Mouse (Mus musculus) liver, embryonic 13.5 days (tissue): ENCODE results near the gene Prdm16. TPM values are rescaled to one million over a fixed set of nuclear protein-coding genes. Genes with fewer than 3 reads are reported as not detected.

Experiments
- ATAC-seq: fragments of 200-750 bp; cut with Nextera tagmentation; 2 replicates; pipeline ENCODE4 v1.8.0; 2017; ENCODE audit warnings: low read depth, mild to moderate bottlenecking, moderate number of reproducible peaks, moderate library complexity
- DNase-seq: peaks from one replicate; pipeline ENCODE4 v3.0.0; 2022
- H3K27ac ChIP-seq: fragments of 300-500 bp; sonication (generic); 2 replicates; pipeline ENCODE4 v1.5.1; 2015; ENCODE audit warnings: moderate library complexity, mild to moderate bottlenecking, inconsistent platforms
- H3K27me3 ChIP-seq: fragments of 300-500 bp; sonication (generic); 2 replicates; pipeline ENCODE4 v1.6.1; 2015; ENCODE audit warnings: mild to moderate bottlenecking, inconsistent platforms
- H3K36me3 ChIP-seq: fragments of 300-500 bp; sonication (generic); 2 replicates; pipeline ENCODE4 v1.6.1; 2015; ENCODE audit warnings: mild to moderate bottlenecking, inconsistent platforms
- H3K4me1 ChIP-seq: fragments of 300-500 bp; sonication (generic); replicated peaks from 2 replicates; pipeline ENCODE4 v1.6.1; 2015; ENCODE audit warnings: inconsistent platforms
- H3K4me2 ChIP-seq: fragments of 300-500 bp; sonication (generic); 2 replicates; pipeline ENCODE4 v1.6.1; 2015; ENCODE audit warnings: inconsistent platforms, mild to moderate bottlenecking, moderate library complexity
- H3K4me3 ChIP-seq: fragments of 300-500 bp; sonication (generic); replicated peaks from 2 replicates; pipeline ENCODE4 v1.5.1; 2015; ENCODE audit warnings: mild to moderate bottlenecking, inconsistent platforms
- H3K9ac ChIP-seq: fragments of 300-500 bp; sonication (generic); 2 replicates; pipeline ENCODE4 v1.6.1; 2015; ENCODE audit warnings: mild to moderate bottlenecking, inconsistent platforms
- H3K9me3 ChIP-seq: fragments of 300-500 bp; sonication (generic); replicated peaks from 2 replicates; pipeline ENCODE4 v1.6.1; 2016; ENCODE audit warnings: inconsistent platforms
- WGBS: fragments of 180-500 bp; shearing (Covaris S2); methylation state at CpG from one replicate; pipeline ENCODE4 v1.1.7; 2015; ENCODE audit not compliant: insufficient replicate concordance; 5-methylcytosine and 5-hydroxymethylcytosine counted together
- polyA plus RNA-seq: library from polyadenylated mRNA; unstranded; fragments of >200 nt; fragmentation: Nextera tagmentation; extraction: Ambion mirVana; gene quantifications from 2 replicates; pipeline ENCODE4 v1.2.1, GENCODE M21; 2015

The Prdm16 gene
- polyA plus RNA-seq, 1 experiment from 2014 or later = 1.8 TPM

DNA sequence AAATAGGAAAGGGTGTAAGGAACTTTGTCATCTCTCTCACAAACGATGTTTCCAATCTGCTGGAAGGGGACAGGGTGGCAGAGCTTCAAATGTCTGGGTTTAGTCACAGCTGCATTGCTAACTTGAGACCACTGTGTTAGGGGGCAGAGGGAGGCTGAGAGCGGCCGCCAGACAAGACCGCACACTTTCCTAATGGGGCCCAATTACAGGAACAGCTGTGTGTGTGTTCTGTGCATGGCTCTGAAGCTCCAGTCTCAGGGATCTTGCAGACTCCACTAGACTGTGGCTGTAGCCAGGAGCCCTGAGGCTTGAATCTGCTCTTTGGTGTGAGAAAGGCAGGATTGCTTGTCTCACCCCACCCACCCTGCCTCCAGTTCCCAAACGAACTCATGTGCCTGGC, 148.6 kb downstream of the Prdm16 start:
- Histone ChIP-seq H3K9me3 (no peaks in the 10 kb centered on the region), H3K27me3 (no peaks in the 10 kb centered on the region), H3K4me1 (0 out of 2 replicates have a peak, but pooled peaks cover 6% of the 10 kb centered on the region), H3K4me3 (no peak overlapping the region), H3K4me2 (no peak overlapping the region), H3K36me3 (no peaks in the 10 kb centered on the region), H3K27ac (no peak overlapping the region), H3K9ac (no peak overlapping the region)
- 51% methylated on average over 5 of the region's 5 CpGs for WGBS
- DNase-seq = no peak
- no peak for ATAC-seq

DNA sequence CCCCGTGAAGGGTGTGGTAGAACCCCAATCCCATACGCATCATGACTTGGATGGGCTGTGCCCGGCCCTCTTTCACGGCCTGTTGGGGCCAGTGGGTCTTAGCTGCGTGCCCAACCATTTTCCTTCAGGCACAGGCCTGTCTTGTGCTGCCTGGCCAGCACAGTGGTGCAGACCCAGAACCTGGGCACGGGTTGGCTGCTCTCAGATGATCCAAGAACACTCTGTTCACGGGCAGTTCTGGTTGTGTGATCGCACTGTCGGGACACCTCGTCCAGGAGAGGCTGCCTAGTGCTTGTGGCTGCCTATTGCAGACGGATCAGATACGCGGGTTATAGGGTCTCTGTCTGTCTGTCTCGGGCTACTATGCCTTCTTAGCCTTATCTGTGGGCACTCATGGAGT, 154.0 kb downstream of the Prdm16 start:
- Histone ChIP-seq H3K4me3 (no peak overlapping the region), H3K27ac (no peak overlapping the region), H3K4me1 (peaks cover 6% of the 10 kb centered on the region; the same call in 1 of the 2 replicates), H3K4me2 (no peak overlapping the region), H3K9ac (no peak overlapping the region), H3K36me3 (no peaks in the 10 kb centered on the region), H3K9me3 (no peaks in the 10 kb centered on the region), H3K27me3 (no peaks in the 10 kb centered on the region)
- 62% methylated on average over 14 of the region's 14 CpGs for WGBS
- no peak for DNase-seq
- no peak for ATAC-seq

DNA sequence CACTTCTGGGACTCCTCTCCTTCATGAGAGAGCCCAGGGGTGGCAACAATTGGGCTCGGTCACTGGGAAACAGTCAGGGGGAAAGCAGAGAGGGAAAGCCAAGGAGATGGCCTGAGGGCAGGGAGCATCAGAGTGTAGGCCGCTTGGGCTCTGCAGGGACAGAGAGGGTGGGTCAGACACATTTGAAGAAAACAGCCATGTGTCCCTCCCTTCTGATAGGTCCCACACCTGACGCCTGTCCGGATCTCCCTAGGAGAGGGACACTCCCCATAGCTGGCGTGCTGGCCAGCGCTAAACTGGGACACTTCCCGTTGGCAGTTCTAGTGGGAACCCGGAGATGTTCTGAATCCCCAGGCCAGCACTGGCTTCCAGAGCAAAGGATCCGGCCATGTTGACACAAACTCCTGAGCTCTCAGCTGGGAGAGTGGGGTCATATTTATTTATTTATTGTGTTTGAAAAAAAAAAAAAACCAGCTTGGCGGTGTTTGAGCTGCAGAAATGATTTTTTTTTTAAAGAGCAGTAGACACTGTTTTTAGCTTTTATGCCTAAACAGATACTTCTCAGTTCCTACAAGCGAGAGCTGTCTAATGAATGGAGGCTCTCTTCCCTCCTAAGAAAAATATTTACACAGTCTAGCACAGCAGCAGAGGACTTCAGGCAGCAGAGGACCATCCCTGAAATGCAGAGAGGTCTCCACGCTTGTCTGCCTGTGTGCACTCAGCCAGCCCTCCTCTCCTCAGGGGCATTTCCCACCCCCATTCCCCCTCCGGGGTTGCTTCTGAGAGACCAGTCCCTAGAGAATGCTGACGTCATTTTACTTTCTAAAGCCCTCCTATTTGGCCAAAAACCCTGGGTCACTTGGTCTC, 154.7 kb downstream of the Prdm16 start:
- WGBS = 49% methylated on average over 14 of the region's 14 CpGs
- DNase-seq (no peak), ATAC-seq (peak; percentile 17; the same call in 1 of the 2 replicates)
- Histone ChIP-seq H3K4me3 (no peak overlapping the region), H3K4me1 (peaks cover 6% of the 10 kb centered on the region; the same call in 1 of the 2 replicates), H3K9ac (no peak overlapping the region), H3K36me3 (no peaks in the 10 kb centered on the region), H3K27ac (no peak overlapping the region), H3K27me3 (no peaks in the 10 kb centered on the region), H3K4me2 (no peak overlapping the region), H3K9me3 (no peaks in the 10 kb centered on the region)

DNA sequence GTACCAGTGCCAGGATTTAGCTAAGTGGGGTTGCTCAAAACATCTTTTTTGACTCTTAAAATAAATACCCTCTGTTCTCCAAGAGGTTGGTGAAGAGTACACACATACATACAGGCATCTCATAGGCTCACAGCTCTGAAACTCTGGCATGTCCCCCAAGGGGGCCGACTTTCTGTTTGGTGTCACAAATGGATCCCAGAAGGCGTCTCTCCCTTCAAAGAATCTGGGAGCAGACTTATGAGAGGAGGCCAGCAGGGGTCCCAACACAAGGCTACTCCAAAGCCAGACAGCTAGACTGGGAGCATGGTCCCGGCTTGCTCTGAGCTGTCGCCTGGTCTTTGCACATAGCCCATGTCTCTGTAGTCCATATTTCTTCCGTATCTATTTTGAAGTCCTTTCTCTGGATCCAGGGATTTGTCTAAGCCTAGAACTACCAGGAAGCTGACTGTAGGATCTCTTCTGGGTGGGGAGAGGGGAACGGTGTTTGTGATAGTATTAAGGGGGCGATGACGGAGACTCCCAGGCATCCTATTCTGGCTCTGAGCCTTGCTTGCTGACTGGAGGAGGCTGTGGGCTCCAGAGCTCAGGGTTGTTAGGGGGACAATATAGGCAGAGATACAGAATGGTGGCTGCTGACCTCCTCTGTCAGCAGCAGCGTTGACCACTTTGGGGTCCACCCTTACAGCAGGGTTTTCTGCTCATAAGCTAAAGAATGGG, 156.0 kb downstream of the Prdm16 start:
- Histone ChIP-seq H3K27ac (no peak overlapping the region), H3K4me1 (peaks cover 6% of the 10 kb centered on the region; the same call in 1 of the 2 replicates), H3K27me3 (no peaks in the 10 kb centered on the region), H3K9me3 (no peaks in the 10 kb centered on the region), H3K4me2 (no peak overlapping the region), H3K36me3 (no peaks in the 10 kb centered on the region), H3K9ac (no peak overlapping the region), H3K4me3 (no peak overlapping the region)
- DNase-seq (no peak), ATAC-seq (no peak)
- 64% methylated on average over 9 of the region's 9 CpGs for WGBS

DNA sequence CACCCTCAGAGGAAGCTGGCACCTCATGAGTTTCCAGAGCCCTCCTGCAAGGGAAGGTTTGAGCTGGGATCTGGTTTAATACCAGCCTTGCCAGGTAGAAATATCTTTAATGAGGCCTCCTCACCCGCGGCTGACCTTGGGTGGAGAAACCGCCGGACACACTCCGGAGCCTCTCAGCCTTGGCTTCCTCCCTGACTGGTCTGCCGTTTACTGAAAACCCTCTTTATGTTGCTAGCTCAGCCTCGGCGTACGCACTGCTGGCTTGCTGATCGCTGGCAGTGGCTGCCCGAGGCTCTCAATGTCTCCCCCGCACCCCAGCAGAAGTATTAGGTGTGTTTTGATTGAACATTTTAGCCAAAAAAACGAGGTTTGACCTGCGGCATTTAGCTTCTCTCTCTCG, 156.5 kb downstream of the Prdm16 start:
- H3K4me1 ChIP-seq = peaks cover 6% of the 10 kb centered on the region; the same call in 1 of the 2 replicates
- H3K36me3 ChIP-seq = no peaks in the 10 kb centered on the region
- no peaks in the 10 kb centered on the region for H3K27me3 ChIP-seq
- no peak for ATAC-seq
- no peaks in the 10 kb centered on the region for H3K9me3 ChIP-seq
- no peak overlapping the region for H3K27ac ChIP-seq
- no peak overlapping the region for H3K4me3 ChIP-seq
- DNase-seq = no peak
- no peak overlapping the region for H3K9ac ChIP-seq
- no peak overlapping the region for H3K4me2 ChIP-seq
- 63% methylated on average over 15 of the region's 15 CpGs for WGBS

DNA sequence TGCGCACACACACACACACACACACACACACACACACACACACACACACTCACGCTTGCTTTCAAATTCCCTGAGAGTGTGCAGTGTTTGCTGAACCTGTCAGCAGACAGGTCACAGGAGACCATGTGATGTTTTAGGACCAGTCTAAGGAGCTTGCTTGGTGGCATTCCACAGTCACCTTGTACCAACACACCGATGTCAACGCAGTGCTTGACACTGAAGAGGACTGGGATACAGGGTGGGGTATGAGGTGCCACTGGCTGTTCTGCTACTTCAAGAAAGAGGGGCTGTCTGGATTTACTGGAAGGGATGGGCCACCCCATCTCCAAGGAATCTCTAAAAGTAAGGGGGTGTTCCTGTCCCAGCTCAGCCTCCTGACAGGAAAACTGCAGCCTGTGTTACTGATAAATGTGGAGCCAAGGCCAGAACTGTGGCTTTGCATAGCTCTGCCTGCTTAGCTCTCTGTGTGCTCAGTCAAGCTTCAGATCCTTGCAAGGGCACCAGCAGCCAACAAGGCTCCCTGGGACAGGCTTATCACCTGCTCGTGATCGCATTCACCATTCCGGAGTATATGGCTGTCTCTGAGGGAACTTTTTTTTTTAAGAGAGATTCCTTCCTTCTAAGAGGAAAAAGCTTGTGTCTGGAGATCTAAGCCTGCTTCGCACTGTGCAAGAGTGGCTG, 157.6 kb downstream of the Prdm16 start:
- Histone ChIP-seq H3K36me3 (no peaks in the 10 kb centered on the region), H3K4me3 (no peak overlapping the region), H3K27ac (no peak overlapping the region), H3K9ac (no peak overlapping the region), H3K27me3 (peaks cover 4% of the 10 kb centered on the region; the same call in 1 of the 2 replicates), H3K9me3 (no peaks in the 10 kb centered on the region), H3K4me2 (no peak overlapping the region), H3K4me1 (peaks cover 6% of the 10 kb centered on the region; the same call in 1 of the 2 replicates)
- ATAC-seq (no peak), DNase-seq (no peak)
- WGBS = 70% methylated on average over 8 of the region's 8 CpGs

DNA sequence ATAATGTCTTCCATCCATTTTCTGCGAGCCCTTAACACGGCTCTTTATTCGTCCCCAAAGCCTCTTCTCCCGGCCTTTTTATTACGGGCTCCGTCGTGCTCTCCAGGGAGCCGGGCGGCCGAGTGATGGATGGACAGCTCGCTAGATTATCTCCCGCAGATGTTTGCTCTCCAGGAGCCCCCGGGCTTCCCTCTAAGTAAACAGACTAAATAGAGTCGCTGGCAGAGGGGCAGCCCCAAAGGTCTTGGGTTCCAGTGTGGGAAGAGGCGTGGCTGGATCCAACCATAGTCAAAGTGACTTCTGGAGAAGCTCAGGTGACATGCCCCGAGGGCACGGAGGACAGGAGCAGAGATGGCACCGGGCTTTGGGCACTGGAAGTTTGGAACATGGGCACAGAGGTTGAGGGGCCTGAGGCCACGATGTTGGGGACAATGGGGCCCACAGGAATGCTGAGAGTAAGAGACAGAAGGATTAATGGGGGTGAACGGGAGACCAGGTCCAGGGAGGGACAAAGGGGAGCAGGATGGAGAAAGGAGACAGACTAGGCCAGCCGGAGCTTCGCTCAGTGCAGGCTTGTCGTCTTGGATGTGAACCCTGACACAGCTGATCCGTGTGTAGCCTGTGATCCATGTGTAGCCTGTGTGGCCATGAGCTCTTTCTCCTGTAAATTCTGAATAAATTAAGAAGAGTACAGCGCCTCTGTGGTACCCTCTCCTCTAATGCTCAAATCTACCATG, 162.9 kb downstream of the Prdm16 start:
- H3K9ac ChIP-seq = no peak overlapping the region
- H3K9me3 ChIP-seq = no peaks in the 10 kb centered on the region
- ATAC-seq (no peak), DNase-seq (no peak)
- no peak overlapping the region for H3K4me2 ChIP-seq
- no peak overlapping the region for H3K27ac ChIP-seq
- 38% methylated on average over 25 of the region's 25 CpGs for WGBS
- H3K36me3 ChIP-seq = no peaks in the 10 kb centered on the region
- peaks cover 19% of the 10 kb centered on the region for H3K4me1 ChIP-seq
- H3K27me3 ChIP-seq = peaks cover 11% of the 10 kb centered on the region
- H3K4me3 ChIP-seq = no peak overlapping the region

DNA sequence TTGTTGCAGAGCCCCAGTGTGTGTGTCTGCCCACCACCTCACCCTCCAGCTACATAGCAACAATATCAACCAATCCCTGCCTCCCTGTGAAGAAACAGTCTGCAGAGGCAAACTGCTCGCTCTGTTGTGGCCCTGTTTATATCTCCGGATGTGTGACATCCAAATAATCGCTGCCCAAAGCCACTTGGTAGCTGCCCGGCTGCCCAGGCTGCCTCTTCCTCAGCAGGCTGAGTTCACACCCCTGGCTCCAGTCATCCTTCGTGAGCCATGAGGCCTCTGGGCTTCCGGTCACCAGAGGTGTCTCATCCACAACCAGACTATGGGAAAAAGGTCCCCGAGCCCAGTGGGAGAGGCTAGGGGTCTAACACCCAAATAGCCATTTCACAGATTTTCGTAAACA, 164.1 kb downstream of the Prdm16 start:
- Histone ChIP-seq H3K9me3 (no peaks in the 10 kb centered on the region), H3K4me2 (no peak overlapping the region), H3K4me1 (peaks cover 19% of the 10 kb centered on the region), H3K9ac (no peak overlapping the region), H3K36me3 (no peaks in the 10 kb centered on the region), H3K27ac (no peak overlapping the region), H3K27me3 (peaks cover 11% of the 10 kb centered on the region), H3K4me3 (no peak overlapping the region)
- ATAC-seq (no peak), DNase-seq (no peak)
- 38% methylated on average over 8 of the region's 8 CpGs for WGBS

DNA sequence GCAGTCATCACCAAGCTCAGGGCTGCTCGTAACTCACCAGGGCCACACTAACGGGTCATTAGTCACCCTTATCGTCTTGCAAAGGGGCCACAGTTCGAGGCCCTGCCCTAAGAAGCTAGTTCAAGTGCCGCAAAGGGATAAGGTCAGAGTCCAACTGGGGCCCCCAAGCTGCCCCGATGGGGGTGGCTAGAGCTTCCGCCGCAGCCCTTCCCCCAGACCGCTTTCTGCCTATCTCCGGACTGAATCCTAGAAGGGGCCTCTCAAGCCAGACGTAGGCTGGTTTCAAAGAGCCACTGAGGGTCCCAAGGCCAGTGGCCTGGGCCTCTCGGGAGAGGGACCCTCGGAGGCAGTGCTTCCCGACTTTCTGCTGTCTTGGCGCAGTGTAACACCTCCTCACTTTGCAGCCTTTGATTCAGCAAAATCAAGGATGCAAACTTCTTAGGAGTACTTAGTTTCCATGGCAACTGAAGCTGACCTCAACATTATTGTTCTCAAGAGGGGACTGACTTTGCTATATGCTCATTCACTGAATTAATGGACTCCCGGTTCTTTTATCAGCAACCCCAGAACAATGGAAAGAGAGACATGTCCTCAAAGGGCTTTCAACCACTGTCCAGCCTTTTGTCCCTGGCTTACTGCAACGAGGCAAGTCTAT, 165.1 kb downstream of the Prdm16 start:
- Histone ChIP-seq H3K4me2 (no peak overlapping the region), H3K4me1 (peaks cover 19% of the 10 kb centered on the region), H3K9ac (no peak overlapping the region), H3K9me3 (no peaks in the 10 kb centered on the region), H3K27ac (no peak overlapping the region), H3K4me3 (no peak overlapping the region), H3K27me3 (peaks cover 11% of the 10 kb centered on the region), H3K36me3 (no peaks in the 10 kb centered on the region)
- 14% methylated on average over 17 of the region's 17 CpGs for WGBS
- ATAC-seq (no peak), DNase-seq (no peak)

DNA sequence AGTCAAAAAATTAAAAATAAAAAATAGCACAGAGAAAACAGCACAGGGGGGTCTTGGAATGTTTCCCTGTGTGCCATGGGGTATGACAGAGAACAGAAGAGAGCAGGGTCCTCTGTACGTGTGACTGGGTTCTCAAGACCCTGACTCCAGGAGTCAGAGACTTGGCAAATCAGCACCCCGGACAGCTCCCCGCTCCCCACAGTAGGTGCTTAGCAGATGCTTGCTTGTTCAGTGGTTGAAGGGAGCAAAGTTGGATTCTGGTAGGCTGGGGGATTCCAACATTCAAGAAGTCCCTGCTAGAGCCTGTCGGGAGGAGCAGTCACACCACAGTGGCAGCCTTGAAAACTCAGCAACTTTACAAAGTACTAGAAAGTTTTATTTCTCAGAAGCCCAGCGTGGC, 170.4 kb downstream of the Prdm16 start:
- ATAC-seq (no peak), DNase-seq (no peak)
- H3K27me3 ChIP-seq = no peaks in the 10 kb centered on the region
- H3K4me3 ChIP-seq = no peak overlapping the region
- peaks cover 4% of the 10 kb centered on the region for H3K4me1 ChIP-seq
- H3K4me2 ChIP-seq = no peak overlapping the region
- WGBS = 28% methylated on average over 5 of the region's 5 CpGs
- H3K27ac ChIP-seq = no peak overlapping the region
- H3K9me3 ChIP-seq = no peaks in the 10 kb centered on the region
- no peak overlapping the region for H3K9ac ChIP-seq
- no peaks in the 10 kb centered on the region for H3K36me3 ChIP-seq
